Mouse (Mus musculus) liver, embryonic 13.5 days (tissue): ENCODE measurements around the gene Nwd1. TPM values are rescaled to one million over a fixed set of nuclear protein-coding genes. Genes with fewer than 3 reads are reported as not detected.
"Not testable (repeated sequence)": the region's sequence is repeated elsewhere in the genome, so short reads cannot be mapped to it uniquely, and the experiment has no call there.

Source experiments
- ATAC-seq: fragments of 200-750 bp; cut with Nextera tagmentation; 2 replicates; pipeline ENCODE4 v1.8.0; 2017; ENCODE audit warnings: low read depth, mild to moderate bottlenecking, moderate number of reproducible peaks, moderate library complexity
- DNase-seq: peaks from one replicate; pipeline ENCODE4 v3.0.0; 2022
- H3K27ac ChIP-seq: fragments of 300-500 bp; sonication (generic); 2 replicates; pipeline ENCODE4 v1.5.1; 2015; ENCODE audit warnings: moderate library complexity, mild to moderate bottlenecking, inconsistent platforms
- H3K27me3 ChIP-seq: fragments of 300-500 bp; sonication (generic); 2 replicates; pipeline ENCODE4 v1.6.1; 2015; ENCODE audit warnings: mild to moderate bottlenecking, inconsistent platforms
- H3K36me3 ChIP-seq: fragments of 300-500 bp; sonication (generic); 2 replicates; pipeline ENCODE4 v1.6.1; 2015; ENCODE audit warnings: mild to moderate bottlenecking, inconsistent platforms
- H3K4me1 ChIP-seq: fragments of 300-500 bp; sonication (generic); replicated peaks from 2 replicates; pipeline ENCODE4 v1.6.1; 2015; ENCODE audit warnings: inconsistent platforms
- H3K4me2 ChIP-seq: fragments of 300-500 bp; sonication (generic); 2 replicates; pipeline ENCODE4 v1.6.1; 2015; ENCODE audit warnings: inconsistent platforms, mild to moderate bottlenecking, moderate library complexity
- H3K4me3 ChIP-seq: fragments of 300-500 bp; sonication (generic); replicated peaks from 2 replicates; pipeline ENCODE4 v1.5.1; 2015; ENCODE audit warnings: mild to moderate bottlenecking, inconsistent platforms
- H3K9ac ChIP-seq: fragments of 300-500 bp; sonication (generic); 2 replicates; pipeline ENCODE4 v1.6.1; 2015; ENCODE audit warnings: mild to moderate bottlenecking, inconsistent platforms
- H3K9me3 ChIP-seq: fragments of 300-500 bp; sonication (generic); replicated peaks from 2 replicates; pipeline ENCODE4 v1.6.1; 2016; ENCODE audit warnings: inconsistent platforms
- WGBS: fragments of 180-500 bp; shearing (Covaris S2); methylation state at CpG from one replicate; pipeline ENCODE4 v1.1.7; 2015; ENCODE audit not compliant: insufficient replicate concordance; 5-methylcytosine and 5-hydroxymethylcytosine counted together
- polyA plus RNA-seq: library from polyadenylated mRNA; unstranded; fragments of >200 nt; fragmentation: Nextera tagmentation; extraction: Ambion mirVana; gene quantifications from 2 replicates; pipeline ENCODE4 v1.2.1, GENCODE M21; 2015

Gene Nwd1
- polyA plus RNA-seq, 1 experiment from 2014 or later: not detected

DNA sequence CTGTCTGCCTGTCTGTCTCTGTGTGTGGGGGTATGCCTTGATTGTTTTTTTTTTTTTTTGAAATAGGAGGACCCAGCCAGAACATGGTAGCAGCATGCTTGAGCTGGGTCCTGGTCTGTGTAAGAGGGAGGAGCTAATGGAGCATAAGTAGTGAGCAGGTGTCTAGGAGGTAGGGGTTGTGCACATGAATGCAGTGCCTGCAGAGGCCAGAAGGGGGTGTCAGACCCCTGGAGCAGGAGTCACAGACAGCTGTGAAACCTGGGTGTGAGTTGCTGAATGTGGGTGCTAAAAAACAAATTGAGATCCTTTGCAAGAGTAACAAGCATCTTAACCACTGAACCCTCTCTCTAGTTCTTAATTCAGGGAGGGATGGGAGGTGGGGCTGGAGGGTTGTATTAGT, 22.4 kb downstream of the Nwd1 start:
- Histone ChIP-seq H3K4me3 (no peak overlapping the region), H3K9me3 (no peaks in the 10 kb centered on the region), H3K27me3 (no peaks in the 10 kb centered on the region), H3K9ac (no peak overlapping the region), H3K36me3 (no peaks in the 10 kb centered on the region), H3K4me1 (peaks cover 25% of the 10 kb centered on the region), H3K4me2 (no peak overlapping the region), H3K27ac (no peak overlapping the region)
- DNase-seq (no peak), ATAC-seq (no peak)

DNA sequence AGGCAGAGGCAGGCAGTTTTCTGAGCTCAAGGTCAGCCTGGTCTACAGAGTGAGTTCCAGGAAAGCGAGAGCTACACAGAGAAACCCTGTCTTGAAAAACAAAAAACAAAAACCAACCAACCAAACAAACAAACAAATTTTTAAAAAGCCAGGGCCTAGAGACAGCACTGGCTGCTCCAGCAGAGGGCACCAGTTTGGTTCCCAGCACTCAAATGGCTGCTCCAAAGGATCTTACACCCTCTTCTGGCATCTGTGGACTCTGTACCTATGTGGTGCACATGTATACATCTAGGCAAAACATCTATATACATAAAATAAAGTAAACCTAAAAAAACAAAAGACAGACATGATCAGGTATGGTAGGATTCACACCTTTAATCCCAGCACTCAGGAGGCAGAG, 26.3 kb downstream of the Nwd1 start:
- Histone ChIP-seq H3K4me3 (no peak overlapping the region), H3K27me3 (no peaks in the 10 kb centered on the region), H3K4me2 (no peak overlapping the region), H3K9me3 (no peaks in the 10 kb centered on the region), H3K9ac (no peak overlapping the region), H3K36me3 (no peaks in the 10 kb centered on the region), H3K4me1 (0 out of 2 replicates have a peak, but pooled peaks cover 4% of the 10 kb centered on the region), H3K27ac (no peak overlapping the region)
- 62% methylated on average over 1 of the region's 1 CpGs for WGBS
- DNase-seq: no peak
- ATAC-seq: no peak

DNA sequence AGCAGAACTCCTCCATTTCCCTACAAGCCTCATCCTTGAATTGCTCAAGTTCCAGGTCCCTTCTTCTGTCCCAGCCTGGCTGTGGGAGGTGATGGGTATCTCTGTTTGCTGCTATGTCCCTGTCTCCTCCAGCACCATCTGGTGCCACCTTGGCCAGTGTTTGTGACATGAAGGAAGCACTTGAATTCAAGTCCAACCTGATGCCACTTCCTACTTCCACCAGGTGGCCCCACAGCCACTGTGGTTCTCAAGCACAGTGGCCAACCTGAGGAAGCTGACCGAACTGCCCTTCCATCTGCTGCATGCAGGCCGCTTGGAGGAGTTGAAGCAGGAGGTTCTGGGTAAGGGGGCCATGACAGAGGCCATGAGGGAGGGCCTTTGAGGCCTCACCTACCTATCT, 27.7 kb downstream of the Nwd1 start:
- Histone ChIP-seq H3K27ac (no peak overlapping the region), H3K9ac (no peak overlapping the region), H3K27me3 (no peaks in the 10 kb centered on the region), H3K4me1 (no peaks in the 10 kb centered on the region), H3K36me3 (no peaks in the 10 kb centered on the region), H3K9me3 (no peaks in the 10 kb centered on the region), H3K4me3 (no peak overlapping the region), H3K4me2 (no peak overlapping the region)
- DNase-seq (no peak), ATAC-seq (no peak)
- 65% methylated on average over 2 of the region's 2 CpGs for WGBS

DNA sequence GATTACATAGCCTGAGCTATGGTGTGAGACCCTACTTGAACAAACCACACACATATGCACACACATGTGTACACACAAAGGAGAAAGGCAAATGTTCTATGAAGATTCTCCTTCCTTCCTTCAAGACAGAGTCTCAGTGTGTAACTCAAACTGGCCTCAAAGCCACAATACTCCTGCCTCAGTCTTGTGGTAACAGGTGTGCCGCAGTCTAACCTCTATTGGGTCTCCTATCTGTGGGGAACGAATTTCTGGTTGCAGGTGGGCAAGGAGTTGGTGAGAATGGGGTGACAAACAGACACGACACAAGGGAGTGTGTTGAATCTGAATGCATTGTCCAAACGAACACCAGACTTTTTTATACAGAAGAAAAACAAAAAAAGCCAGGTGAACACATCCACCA, 29.9 kb downstream of the Nwd1 start:
- no peaks in the 10 kb centered on the region for H3K36me3 ChIP-seq
- DNase-seq (no peak), ATAC-seq (no peak)
- H3K27me3 ChIP-seq: no peaks in the 10 kb centered on the region
- H3K4me2 ChIP-seq: no peak overlapping the region
- no peaks in the 10 kb centered on the region for H3K9me3 ChIP-seq
- H3K9ac ChIP-seq: no peak overlapping the region
- no peak overlapping the region for H3K27ac ChIP-seq
- WGBS: 42% methylated on average over 4 of the region's 4 CpGs
- no peak overlapping the region for H3K4me3 ChIP-seq
- no peaks in the 10 kb centered on the region for H3K4me1 ChIP-seq

DNA sequence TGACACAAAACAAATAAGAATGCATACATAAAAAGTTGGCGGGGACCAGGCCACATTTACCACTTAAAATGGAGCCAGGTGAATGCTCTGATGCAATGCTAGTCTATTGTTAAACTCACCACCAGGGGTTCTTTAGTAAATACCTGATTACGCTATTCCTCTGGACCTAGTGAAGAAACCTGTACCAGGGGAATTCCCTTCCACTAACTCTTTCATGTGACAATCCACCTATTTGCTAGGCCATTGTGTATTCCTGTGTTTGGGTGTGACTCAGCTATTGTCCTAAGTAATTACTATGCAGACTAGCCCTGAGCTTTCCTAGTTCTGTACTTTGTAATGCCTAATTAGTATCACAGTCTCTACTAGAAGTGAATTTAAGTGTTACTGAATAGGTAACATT, 30.3 kb downstream of the Nwd1 start:
- not testable (repeated sequence) for DNase-seq, H3K9me3 ChIP-seq, H3K9ac ChIP-seq, H3K36me3 ChIP-seq, H3K27ac ChIP-seq, ATAC-seq, H3K4me3 ChIP-seq, H3K27me3 ChIP-seq, H3K4me1 ChIP-seq, H3K4me2 ChIP-seq
- WGBS: 70% methylated on average over 2 of the region's 2 CpGs

DNA sequence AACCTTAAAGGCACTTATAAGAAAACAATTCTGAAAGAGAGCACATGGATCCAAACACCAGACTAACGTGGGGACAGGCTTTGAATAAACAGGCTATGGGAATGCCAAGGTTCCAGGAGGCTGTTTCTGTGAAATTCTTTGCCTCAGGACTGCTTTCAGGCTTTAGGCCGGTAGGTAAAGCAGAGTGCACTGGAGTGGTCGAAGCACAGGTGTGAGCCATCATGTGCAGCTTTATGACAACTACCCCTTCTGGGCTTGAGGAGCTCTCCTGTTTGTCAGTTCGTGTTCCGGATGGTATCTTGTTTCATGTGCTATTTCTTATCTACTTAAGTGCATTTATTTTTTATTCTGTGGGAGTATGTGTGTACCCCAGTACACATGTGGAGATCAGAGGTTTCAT, 30.8 kb downstream of the Nwd1 start:
- 57% methylated on average over 5 of the region's 5 CpGs for WGBS
- no peak for ATAC-seq

DNA sequence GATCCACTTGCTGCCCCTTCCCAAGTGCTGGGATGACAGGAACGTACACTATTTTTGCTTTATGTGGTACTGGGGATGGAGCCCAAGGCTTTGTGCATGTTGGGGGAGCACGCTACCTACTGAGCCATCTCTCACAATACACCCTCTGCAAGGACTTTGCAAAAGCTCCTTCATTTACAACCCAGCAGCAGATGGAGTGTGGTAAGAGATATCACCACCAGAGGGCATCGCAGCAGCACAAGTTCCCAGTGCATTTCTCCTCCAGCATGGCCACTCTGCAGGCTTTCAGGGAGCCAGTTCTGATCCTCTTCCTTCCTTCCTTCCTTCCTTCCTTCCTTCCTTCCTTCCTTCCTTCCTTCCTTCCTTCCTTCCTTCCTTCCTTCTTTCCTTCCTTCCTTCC, 33.6 kb downstream of the Nwd1 start:
- Histone ChIP-seq H3K27ac (no peak overlapping the region), H3K4me1 (no peaks in the 10 kb centered on the region), H3K27me3 (no peaks in the 10 kb centered on the region), H3K9me3 (no peaks in the 10 kb centered on the region), H3K4me2 (no peak overlapping the region), H3K9ac (no peak overlapping the region), H3K4me3 (no peak overlapping the region), H3K36me3 (no peaks in the 10 kb centered on the region)
- DNase-seq: peak; percentile 11
- 14% methylated on average over 3 of the region's 3 CpGs for WGBS
- ATAC-seq: no peak

More for the DNA sequence above, 30.8 kb downstream of the Nwd1 start:
- no peaks in the 10 kb centered on the region for H3K9me3 ChIP-seq
- H3K4me2 ChIP-seq: no peak overlapping the region
- no peak for DNase-seq
- no peaks in the 10 kb centered on the region for H3K4me1 ChIP-seq
- no peak overlapping the region for H3K27ac ChIP-seq
- H3K36me3 ChIP-seq: no peaks in the 10 kb centered on the region
- H3K4me3 ChIP-seq: no peak overlapping the region
- no peaks in the 10 kb centered on the region for H3K27me3 ChIP-seq
- no peak overlapping the region for H3K9ac ChIP-seq

DNA sequence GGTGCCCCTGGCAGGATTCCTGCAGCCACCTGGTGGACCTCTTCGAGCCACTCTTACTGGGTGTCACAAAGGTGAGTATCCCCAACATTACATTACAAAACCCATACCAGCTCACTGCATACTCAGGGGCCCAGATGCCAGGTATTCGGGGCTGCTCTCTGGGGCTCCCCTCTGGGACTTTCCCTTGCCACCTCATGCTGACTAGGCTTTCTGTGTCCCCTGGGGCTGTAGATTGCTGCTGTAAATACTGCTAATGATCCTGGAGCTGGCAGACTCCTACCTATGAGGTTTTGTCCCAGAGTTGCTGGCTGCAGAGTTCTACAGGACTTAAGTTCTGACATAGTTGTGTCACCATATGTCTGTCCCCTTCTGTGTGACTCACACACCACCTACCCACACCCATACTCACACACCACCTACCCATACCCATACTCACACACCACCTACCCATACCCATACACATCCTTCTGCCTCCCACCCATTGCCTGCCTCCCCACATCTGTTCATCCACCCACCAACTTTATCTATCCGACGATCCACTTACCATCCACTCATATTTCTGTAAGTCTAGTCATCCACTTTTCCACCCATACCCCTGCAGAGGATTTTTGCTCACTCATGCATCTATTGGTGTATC, 35.7 kb downstream of the Nwd1 start:
- H3K4me1 ChIP-seq: no peaks in the 10 kb centered on the region
- H3K4me2 ChIP-seq: no peak overlapping the region
- H3K4me3 ChIP-seq: no peak overlapping the region
- ATAC-seq: no peak
- H3K9ac ChIP-seq: no peak overlapping the region
- H3K9me3 ChIP-seq: no peaks in the 10 kb centered on the region
- no peaks in the 10 kb centered on the region for H3K27me3 ChIP-seq
- 64% methylated on average over 4 of the region's 4 CpGs for WGBS
- H3K27ac ChIP-seq: no peak overlapping the region
- H3K36me3 ChIP-seq: no peaks in the 10 kb centered on the region
- no peak for DNase-seq

DNA sequence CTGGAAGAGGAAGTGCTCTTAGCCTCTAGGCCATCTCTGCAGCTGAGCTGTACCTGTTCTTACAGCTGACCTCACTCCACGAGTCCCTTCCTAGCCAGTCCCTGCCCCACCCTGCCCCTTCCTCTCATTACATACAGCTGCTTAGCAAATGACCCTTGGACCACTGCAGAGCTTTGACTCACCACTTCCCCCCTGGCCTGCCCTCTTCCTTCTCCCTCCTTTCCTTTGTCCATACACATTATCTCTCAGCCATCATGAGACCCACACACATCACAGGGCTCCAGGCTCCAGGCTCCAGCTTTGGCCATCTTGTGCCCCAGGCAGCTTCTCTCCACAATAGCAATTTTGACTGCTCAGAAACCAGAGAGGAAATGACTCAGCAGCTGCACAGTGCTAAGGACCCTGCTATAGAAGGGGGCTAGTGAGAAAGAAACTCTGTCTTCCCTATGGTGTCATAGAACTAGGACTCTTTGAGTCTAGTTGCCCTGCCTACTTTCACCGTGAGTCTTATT, 36.6 kb downstream of the Nwd1 start:
- peak; percentile 55 for ATAC-seq
- Histone ChIP-seq H3K9me3 (no peaks in the 10 kb centered on the region), H3K4me2 (no peak overlapping the region), H3K4me3 (no peak overlapping the region), H3K27ac (no peak overlapping the region; the same call in 1 of the 2 replicates), H3K4me1 (no peaks in the 10 kb centered on the region), H3K27me3 (no peaks in the 10 kb centered on the region), H3K9ac (no peak overlapping the region), H3K36me3 (no peaks in the 10 kb centered on the region)
- no peak for DNase-seq
- 10% methylated on average over 2 of the region's 2 CpGs for WGBS

DNA sequence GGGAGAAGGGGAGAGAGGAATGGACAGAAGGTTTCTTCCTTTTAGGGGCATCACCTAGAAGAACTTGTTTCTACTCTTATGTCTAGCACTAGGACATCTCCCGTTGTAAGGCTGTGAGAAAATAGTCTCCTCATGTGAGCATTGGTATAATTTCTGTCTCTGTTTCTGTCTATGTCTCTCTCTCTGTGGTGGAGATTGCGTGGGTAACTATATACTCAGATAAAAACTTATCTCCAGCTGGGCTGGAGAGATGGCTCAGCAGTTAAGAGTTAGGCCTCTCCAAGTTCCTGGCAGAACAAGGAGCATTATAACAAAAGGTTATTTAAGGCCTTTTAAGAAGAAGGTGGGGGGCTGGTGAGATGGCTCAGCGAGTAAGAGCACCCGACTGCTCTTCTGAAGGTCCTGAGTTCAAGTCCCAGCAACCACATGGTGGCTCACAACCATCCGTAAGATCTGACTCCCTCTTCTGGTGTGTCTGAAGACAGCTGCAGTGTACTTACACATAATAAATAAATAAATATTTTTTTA, 37.1 kb downstream of the Nwd1 start:
- not testable (repeated sequence) for H3K4me3 ChIP-seq, H3K27ac ChIP-seq, H3K9ac ChIP-seq, H3K4me2 ChIP-seq, H3K4me1 ChIP-seq, ATAC-seq, H3K27me3 ChIP-seq, H3K36me3 ChIP-seq, DNase-seq, H3K9me3 ChIP-seq
- WGBS: 61% methylated on average over 5 of the region's 5 CpGs

DNA sequence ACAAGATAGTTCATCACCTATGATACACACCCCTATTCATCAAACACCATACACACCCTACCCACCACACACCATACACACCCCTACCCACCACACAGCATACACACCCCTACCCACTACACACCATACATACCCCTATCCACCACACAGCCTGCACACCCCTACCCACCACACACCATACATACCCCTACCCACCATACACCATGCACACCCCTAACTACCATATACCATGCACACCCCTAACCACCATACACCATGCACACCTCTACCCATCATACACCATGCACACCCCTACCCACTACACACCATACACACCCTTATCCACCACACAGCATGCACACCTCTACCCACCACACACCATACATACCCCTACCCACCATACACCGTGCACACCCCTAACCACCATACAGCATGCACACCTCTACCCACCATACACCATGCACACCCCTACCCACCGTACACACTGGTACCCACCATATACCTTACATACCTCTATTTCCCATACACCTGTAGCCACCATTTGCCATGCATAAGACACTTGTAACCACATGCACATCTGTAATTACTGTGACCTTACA, 51.9 kb downstream of the Nwd1 start:
- DNase-seq: no peak
- WGBS: 78% methylated on average over 2 of the region's 2 CpGs
- Histone ChIP-seq H3K9ac (no peak overlapping the region), H3K4me1 (no peaks in the 10 kb centered on the region), H3K36me3 (no peaks in the 10 kb centered on the region), H3K9me3 (no peaks in the 10 kb centered on the region), H3K27ac (no peak overlapping the region), H3K4me3 (no peak overlapping the region), H3K27me3 (no peaks in the 10 kb centered on the region), H3K4me2 (no peak overlapping the region)
- no peak for ATAC-seq

DNA sequence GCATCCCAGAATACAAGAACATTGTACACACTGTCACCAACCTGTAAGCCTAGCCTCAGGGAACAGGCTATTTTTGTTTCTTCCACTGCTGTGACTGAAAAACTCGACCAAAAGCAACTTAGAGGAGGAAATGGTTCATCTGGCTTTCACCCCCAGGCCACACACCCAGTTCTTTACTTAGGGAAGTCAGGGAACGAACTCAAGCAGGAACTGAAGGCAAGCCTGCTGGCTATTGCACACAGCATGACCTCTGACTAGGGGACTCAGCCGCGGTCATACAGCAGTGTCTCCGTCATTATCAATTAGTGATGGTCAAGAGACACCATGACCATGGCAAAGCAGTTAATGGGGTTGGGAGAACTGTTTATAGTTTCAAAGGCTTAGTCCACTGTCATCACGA, 66.1 kb downstream of the Nwd1 start:
- 0 out of 2 replicates have a peak, but pooled peaks cover 8% of the 10 kb centered on the region for H3K4me1 ChIP-seq
- WGBS: 49% methylated on average over 6 of the region's 6 CpGs
- ATAC-seq (no peak), DNase-seq (no peak)
- H3K4me2 ChIP-seq: no peak overlapping the region
- no peak overlapping the region for H3K27ac ChIP-seq
- no peaks in the 10 kb centered on the region for H3K9me3 ChIP-seq
- no peaks in the 10 kb centered on the region for H3K27me3 ChIP-seq
- no peaks in the 10 kb centered on the region for H3K36me3 ChIP-seq
- H3K9ac ChIP-seq: no peak overlapping the region
- no peak overlapping the region for H3K4me3 ChIP-seq
